Mouse (Mus musculus) lung, postnatal 0 days (tissue): ENCODE results near the gene 1520401A03Rik.

Experiments
- CTCF ChIP-seq: IDR thresholded peaks from 2 replicates; pipeline ENCODE4 v1.5.1; 2016; ENCODE audit warnings: antibody characterized with exemption, mild to moderate bottlenecking
- EP300 ChIP-seq: IDR thresholded peaks from 2 replicates; pipeline ENCODE4 v1.6.1; 2016; ENCODE audit warnings: antibody characterized with exemption, mild to moderate bottlenecking, control low read depth

DNA sequence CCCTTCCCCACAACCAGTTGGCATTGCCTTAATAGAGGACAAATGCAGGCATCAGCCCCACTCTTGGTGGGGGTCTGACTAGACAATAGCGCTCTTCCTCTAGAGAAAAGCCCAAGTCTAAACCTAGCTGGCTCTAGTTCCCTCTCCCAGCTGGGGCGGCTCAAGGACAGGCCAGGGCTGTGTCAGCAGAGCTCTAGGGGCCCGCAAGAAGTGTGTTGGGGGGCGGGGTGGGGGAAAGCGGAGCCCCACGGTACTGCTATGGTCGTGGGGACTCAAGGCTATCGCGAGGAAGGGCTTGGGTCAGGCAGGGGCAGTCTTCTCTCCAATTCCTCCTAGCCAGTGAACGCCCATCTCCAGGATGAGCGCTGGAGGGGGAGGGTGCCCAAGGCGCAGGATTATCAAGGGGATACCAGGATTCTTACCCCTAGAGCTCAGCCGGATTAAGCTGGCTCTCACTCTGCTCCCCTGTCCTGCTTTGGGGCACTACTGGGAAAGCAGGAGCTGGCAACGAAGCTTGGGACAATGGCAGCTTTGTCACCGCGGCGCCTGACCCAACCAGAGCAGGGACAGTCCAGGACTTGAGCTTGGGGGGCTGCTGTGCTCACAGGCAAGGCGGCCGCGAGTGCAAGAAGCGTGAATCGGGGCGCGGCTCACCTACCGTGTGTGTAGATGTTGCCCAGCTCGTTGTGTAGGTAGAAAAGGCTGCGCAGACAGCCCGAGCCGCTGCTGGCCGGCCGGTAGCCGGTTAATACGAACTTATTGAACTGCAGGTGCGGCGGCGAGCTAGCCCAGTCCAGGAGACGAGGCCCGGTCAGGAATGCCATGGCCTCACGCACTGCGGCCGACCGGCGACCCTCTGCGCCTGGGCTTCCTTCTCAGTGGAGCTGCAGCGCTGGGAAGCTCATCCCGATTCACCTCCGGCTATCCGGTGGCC lies 16.9 kb upstream of the 1520401A03Rik start:
- TF ChIP-seq EP300 (no peak), CTCF (no peak)
